Comparison of ENCODE assay signal across 11 mouse cellular contexts in genomic region chr14:25525729-25526128, GRCm38 (mm10).
DNase-seq lines count a peak whose midpoint lies in the region; ATAC-seq and TF ChIP-seq lines count a peak whose summit lies in the region.
"Had no signal": no experiment of that assay in that cellular context is flagged by ENCODE, and none has a peak within 500 bp of the region (broad histone marks: within the 10 kb centered on the region; RNA-seq: fewer than 3 reads in every experiment).

No protein-coding gene starts in this region.

- no peak for TF ChIP-seq CTCF in lung, embryonic 14.5 days (IDR thresholded peaks at IDR 0.05; ENCODE audit: low read depth)

- no peak overlapping the region for H3K9ac ChIP-seq in hindbrain, embryonic 13.5 days
- H3K9ac ChIP-seq in hindbrain, embryonic 16.5 days (ENCODE audit: low read depth, low read length) = no peak overlapping the region
- no peak overlapping the region for H3K9ac ChIP-seq in lung, embryonic 14.5 days
- H3K9ac ChIP-seq in forebrain, embryonic 13.5 days = no peak overlapping the region
- H3K9ac ChIP-seq: forebrain, embryonic 15.5 days; limb, embryonic 13.5 days had no signal

- H3K9me3 ChIP-seq in hindbrain, embryonic 13.5 days = no peaks in the 10 kb centered on the region
- no peaks in the 10 kb centered on the region for H3K9me3 ChIP-seq in hindbrain, embryonic 16.5 days (ENCODE audit: control insufficient read depth, low read length)
- no peaks in the 10 kb centered on the region for H3K9me3 ChIP-seq in embryonic facial prominence, embryonic 10.5 days
- no peaks in the 10 kb centered on the region for H3K9me3 ChIP-seq in lung, embryonic 14.5 days (ENCODE audit: low read depth, low read length)
- H3K9me3 ChIP-seq in forebrain, embryonic 13.5 days (replicated peaks) = no peaks in the 10 kb centered on the region
- H3K9me3 ChIP-seq: forebrain, embryonic 15.5 days; limb, embryonic 13.5 days had no signal

- peaks cover 64% of the 10 kb centered on the region for H3K4me1 ChIP-seq in hindbrain, embryonic 13.5 days (replicated peaks)
- H3K4me1 ChIP-seq in hindbrain, embryonic 16.5 days (ENCODE audit: control insufficient read depth, insufficient read depth, low read depth, low read length) = peaks cover 21% of the 10 kb centered on the region
- H3K4me1 ChIP-seq in embryonic facial prominence, embryonic 10.5 days = peaks cover 68% of the 10 kb centered on the region
- peaks cover 19% of the 10 kb centered on the region for H3K4me1 ChIP-seq in lung, embryonic 14.5 days (ENCODE audit: insufficient read depth)
- H3K4me1 ChIP-seq in forebrain, embryonic 13.5 days = peaks cover 31% of the 10 kb centered on the region

- WGBS in hindbrain, embryonic 13.5 days = 56% methylated on average over 8 of the region's 8 CpGs
- 70% methylated on average over 8 of the region's 8 CpGs for WGBS in hindbrain, embryonic 16.5 days
- WGBS in embryonic facial prominence, embryonic 10.5 days = 57% methylated on average over 8 of the region's 8 CpGs
- 55% methylated on average over 8 of the region's 8 CpGs for WGBS in lung, embryonic 14.5 days
- WGBS in forebrain, embryonic 13.5 days = 86% methylated on average over 8 of the region's 8 CpGs

- no peak overlapping the region for H3K4me3 ChIP-seq in hindbrain, embryonic 13.5 days
- H3K4me3 ChIP-seq in hindbrain, embryonic 16.5 days (ENCODE audit: low read length) = no peak overlapping the region
- H3K4me3 ChIP-seq in embryonic facial prominence, embryonic 10.5 days = no peak overlapping the region
- H3K4me3 ChIP-seq in lung, embryonic 14.5 days (ENCODE audit: low read depth, low read length) = no peak overlapping the region
- H3K4me3 ChIP-seq in forebrain, embryonic 13.5 days = no peak overlapping the region
- H3K4me3 ChIP-seq: forebrain, embryonic 15.5 days; limb, embryonic 13.5 days had no signal

- H3K36me3 ChIP-seq in hindbrain, embryonic 13.5 days = peaks cover 8% of the 10 kb centered on the region; the same call in 1 of the 2 replicates
- H3K36me3 ChIP-seq in hindbrain, embryonic 16.5 days (ENCODE audit: control insufficient read depth, insufficient read depth, low read length) = no peaks in the 10 kb centered on the region
- H3K36me3 ChIP-seq in embryonic facial prominence, embryonic 10.5 days (replicated peaks) = peaks cover 68% of the 10 kb centered on the region
- H3K36me3 ChIP-seq in lung, embryonic 14.5 days (ENCODE audit: insufficient read depth) = no peaks in the 10 kb centered on the region
- peaks cover 52% of the 10 kb centered on the region for H3K36me3 ChIP-seq in forebrain, embryonic 13.5 days (ENCODE audit: poor library complexity, severe bottlenecking)
- H3K36me3 ChIP-seq: forebrain, embryonic 15.5 days had no signal

- no peak for ATAC-seq in hindbrain, embryonic 13.5 days (ENCODE audit: low FRiP score)
- ATAC-seq in hindbrain, embryonic 16.5 days = no peak
- ATAC-seq in lung, embryonic 14.5 days (ENCODE audit: insufficient read depth) = peak; percentile 33; the same call in 1 of the 2 replicates
- no peak for ATAC-seq in cerebellum, adult (ENCODE audit: insufficient number of reproducible peaks, low FRiP score, low TSS enrichment)
- no peak for ATAC-seq in forebrain, embryonic 13.5 days
- ATAC-seq: forebrain, embryonic 15.5 days had no signal

- H3K27me3 ChIP-seq in hindbrain, embryonic 13.5 days = no peaks in the 10 kb centered on the region
- no peaks in the 10 kb centered on the region for H3K27me3 ChIP-seq in hindbrain, embryonic 16.5 days (replicated peaks; ENCODE audit: control insufficient read depth, insufficient read depth, low read length)
- H3K27me3 ChIP-seq in embryonic facial prominence, embryonic 10.5 days (replicated peaks; ENCODE audit: low read depth, poor library complexity, severe bottlenecking) = no peaks in the 10 kb centered on the region
- no peaks in the 10 kb centered on the region for H3K27me3 ChIP-seq in lung, embryonic 14.5 days (ENCODE audit: insufficient read depth, low read length)
- no peaks in the 10 kb centered on the region for H3K27me3 ChIP-seq in forebrain, embryonic 13.5 days
- H3K27me3 ChIP-seq: forebrain, embryonic 15.5 days; limb, embryonic 13.5 days had no signal

- H3K27ac ChIP-seq in hindbrain, embryonic 13.5 days = peak overlapping the region; percentile 37; the same call in 1 of the 2 replicates
- H3K27ac ChIP-seq in hindbrain, embryonic 16.5 days (ENCODE audit: low read depth, low read length) = no peak overlapping the region
- H3K27ac ChIP-seq in embryonic facial prominence, embryonic 10.5 days (replicated peaks) = peak overlapping the region; percentile 69
- H3K27ac ChIP-seq in lung, embryonic 14.5 days (ENCODE audit: low read depth) = peak overlapping the region; percentile 38
- no peak overlapping the region for H3K27ac ChIP-seq in forebrain, embryonic 13.5 days
- H3K27ac ChIP-seq: limb, embryonic 13.5 days had no signal

- no peak overlapping the region for H3K4me2 ChIP-seq in hindbrain, embryonic 13.5 days
- no peak overlapping the region for H3K4me2 ChIP-seq in hindbrain, embryonic 16.5 days (ENCODE audit: low read length)
- H3K4me2 ChIP-seq in lung, embryonic 14.5 days = no peak overlapping the region
- no peak overlapping the region for H3K4me2 ChIP-seq in forebrain, embryonic 13.5 days
- H3K4me2 ChIP-seq: forebrain, embryonic 15.5 days; limb, embryonic 13.5 days had no signal

- DNase-seq in embryonic facial prominence, embryonic 10.5 days (ENCODE audit: low spot score) = no peak
- peak; percentile 59 for DNase-seq in heart, postnatal 4 days
- DNase-seq in lung, embryonic 14.5 days = peak; percentile 37
- DNase-seq in frontal cortex, postnatal 10 days (ENCODE audit: low spot score in 2 of 2) = no peak
- DNase-seq: right cerebral cortex, adult 18-20 months had no signal

Comparison
In these comparisons a context has a peak if more than half of its experiments do, and no peak if none do; other contexts are left out.
1. H3K27ac ChIP-seq: peak in hindbrain, embryonic 13.5 days (single experiment), embryonic facial prominence, embryonic 10.5 days (single experiment) and lung, embryonic 14.5 days (single experiment); none in hindbrain, embryonic 16.5 days (single experiment) and forebrain, embryonic 13.5 days (single experiment).
2. DNase-seq: peak in heart, postnatal 4 days (single experiment) and lung, embryonic 14.5 days (single experiment); none in embryonic facial prominence, embryonic 10.5 days (single experiment) and frontal cortex, postnatal 10 days (0 of 2).